Mouse (Mus musculus) lung, postnatal 0 days (tissue): ENCODE measurements at regions not wholly inside any gene's neighbourhood (a gene's known extent, or its start where the extent isn't known, plus 50 kb on each side); places are given as distances from the start of the nearest gene placed in this dataset.

Experiments
- CTCF ChIP-seq: IDR thresholded peaks from 2 replicates; pipeline ENCODE4 v1.5.1; 2016; ENCODE audit warnings: antibody characterized with exemption, mild to moderate bottlenecking
- EP300 ChIP-seq: IDR thresholded peaks from 2 replicates; pipeline ENCODE4 v1.6.1; 2016; ENCODE audit warnings: antibody characterized with exemption, mild to moderate bottlenecking, control low read depth

- no peak for TF ChIP-seq CTCF
- TF ChIP-seq EP300 = no peak
Observed at GRCm38 (mm10) chr17:83122525-83123280, 92.4 kb upstream of the Pkdcc start.
